13 mouse cellular contexts compared by ENCODE assay signal in the genomic region with DNA sequence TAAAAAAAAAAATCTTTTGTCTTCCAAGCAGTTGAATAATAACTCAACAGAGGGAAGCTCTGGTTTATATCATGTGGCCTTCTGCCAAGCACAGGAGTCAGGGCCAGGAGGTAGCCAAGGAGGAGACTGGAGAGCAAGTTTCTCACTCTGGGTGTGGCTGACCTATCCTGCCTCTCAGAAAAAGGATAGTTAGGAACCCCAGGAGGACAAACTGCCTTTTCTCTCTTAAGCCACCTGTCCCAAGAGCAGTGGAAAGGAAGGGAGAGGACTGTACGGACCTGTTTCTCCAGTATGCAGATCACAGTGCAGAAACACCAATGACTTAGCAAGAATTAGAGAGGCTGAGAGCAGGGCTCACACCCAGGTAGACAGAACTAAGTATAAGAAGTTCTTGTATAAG. TPM values are rescaled to one million over a fixed set of nuclear protein-coding genes. Genes with fewer than 3 reads are reported as not detected.
DNase-seq lines count a peak whose midpoint lies in the region; ATAC-seq and TF ChIP-seq lines count a peak whose summit lies in the region.
"Had no signal": no experiment of that assay in that cellular context is flagged by ENCODE, and none has a peak within 500 bp of the region (broad histone marks: within the 10 kb centered on the region; RNA-seq: fewer than 3 reads in every experiment).

No protein-coding gene starts in this region.

- peak overlapping the region; percentile 81 for H3K27ac ChIP-seq in ES-E14 (ENCODE audit: insufficient read depth, low read depth, low read length, poor library complexity, severe bottlenecking)
- peak overlapping the region; percentile 23 for H3K27ac ChIP-seq in intestine, embryonic 15.5 days
- H3K27ac ChIP-seq: embryonic facial prominence, embryonic 12.5 days; limb, embryonic 12.5 days; midbrain, embryonic 13.5 days had no signal

- no peaks in the 10 kb centered on the region for H3K27me3 ChIP-seq in intestine, embryonic 15.5 days (replicated peaks)
- H3K27me3 ChIP-seq: embryonic facial prominence, embryonic 12.5 days; limb, embryonic 12.5 days; midbrain, embryonic 13.5 days; Patski had no signal

- DNase-seq in adrenal gland, adult (ENCODE audit: inconsistent age in 2 of 2, low spot score in 1 of 2) = peak; percentile 73 to 92
- DNase-seq in adrenal gland, postnatal 4 days (ENCODE audit: low spot score in 2 of 2) = no peak
- no peak for DNase-seq in ES-E14 (ENCODE audit: low read depth, low spot score)
- DNase-seq in kidney, postnatal 4 days = peak; percentile 37 to 50
- DNase-seq in ovary, postnatal 14 days (ENCODE audit: low spot score) = no peak
- DNase-seq in thymus, adult 18-20 months = no peak
- no peak for DNase-seq in layer of hippocampus, postnatal 14 days (ENCODE audit: low spot score in 2 of 2)

- no peaks in the 10 kb centered on the region for H3K9me3 ChIP-seq in ES-E14 (ENCODE audit: control insufficient read depth, insufficient read depth, low read depth, low read length)
- no peaks in the 10 kb centered on the region for H3K9me3 ChIP-seq in intestine, embryonic 15.5 days
- H3K9me3 ChIP-seq: embryonic facial prominence, embryonic 12.5 days; limb, embryonic 12.5 days; midbrain, embryonic 13.5 days had no signal

- WGBS in intestine, embryonic 15.5 days = 28% methylated on average over 1 of the region's 1 CpGs

- peaks cover 4% of the 10 kb centered on the region; the same call in 1 of the 2 replicates for H3K36me3 ChIP-seq in ES-E14 (ENCODE audit: control insufficient read depth, insufficient read depth, low read length, poor library complexity, severe bottlenecking)
- H3K36me3 ChIP-seq in intestine, embryonic 15.5 days = 0 out of 2 replicates have a peak, but pooled peaks cover 2% of the 10 kb centered on the region

- H3K9ac ChIP-seq in ES-E14 (ENCODE audit: insufficient read depth, low read depth, low read length, poor library complexity, severe bottlenecking) = no peak overlapping the region
- no peak overlapping the region for H3K9ac ChIP-seq in intestine, embryonic 15.5 days
- H3K9ac ChIP-seq: embryonic facial prominence, embryonic 12.5 days; limb, embryonic 12.5 days; midbrain, embryonic 13.5 days had no signal

- peak; percentile 90 for ATAC-seq in intestine, embryonic 15.5 days
- ATAC-seq: inflammation-experienced regulatory T-cells, adult 6 months; midbrain, embryonic 13.5 days had no signal

- H3K4me2 ChIP-seq in intestine, embryonic 15.5 days (replicated peaks) = no peak overlapping the region
- H3K4me2 ChIP-seq: embryonic facial prominence, embryonic 12.5 days; limb, embryonic 12.5 days; midbrain, embryonic 13.5 days had no signal

- H3K4me1 ChIP-seq in ES-E14 (ENCODE audit: control insufficient read depth in 2 of 2, insufficient read depth in 2 of 2, low read length in 2 of 2, poor library complexity in 1 of 2) = peaks cover 7 to 42% of the 10 kb centered on the region in 2 experiments
- peaks cover 16% of the 10 kb centered on the region; the same call in 1 of the 2 replicates for H3K4me1 ChIP-seq in intestine, embryonic 15.5 days (replicated peaks)

- in situ Hi-C loops in ES-E14 (cut with MboI; ENCODE audit: low sequenced_read_pairs in 2 of 2, unreplicated experiment in 2 of 2) = no loop called here

- no peak overlapping the region for H3K4me3 ChIP-seq in ES-E14 (ENCODE audit: insufficient read depth in 1 of 2, low read depth in 1 of 2, low read length in 2 of 2, poor library complexity in 1 of 2, severe bottlenecking in 1 of 2)
- no peak overlapping the region for H3K4me3 ChIP-seq in intestine, embryonic 15.5 days (replicated peaks)
- H3K4me3 ChIP-seq: embryonic facial prominence, embryonic 12.5 days; limb, embryonic 12.5 days; midbrain, embryonic 13.5 days had no signal

TF ChIP-seq in ES-E14, 5 proteins besides CTCF, POLR2A, EP300 and RAD21:
- TF ChIP-seq HCFC1 (IDR thresholded peaks at IDR 0.05; ENCODE audit: borderline replicate concordance, insufficient read depth, low read length) (no peak), CHD2 (IDR thresholded peaks at IDR 0.05; ENCODE audit: low read depth, low read length) (no peak), ZNF384 (IDR thresholded peaks at IDR 0.05; ENCODE audit: low read depth, low read length) (no peak), MAFK (IDR thresholded peaks at IDR 0.05; ENCODE audit: insufficient read depth, low read depth, low read length) (peak; percentile 91), ZC3H11A (IDR thresholded peaks at IDR 0.05; ENCODE audit: borderline replicate concordance, low read depth, low read length) (no peak)
TF ChIP-seq in ES-E14: peak in this region for 1.

RNA-seq across cellular contexts. Expression of a gene that starts 57.3 kb away (rescaled TPM):
- 100 to 1,000 TPM; 231 to 252 TPM for total RNA-seq in adrenal gland, postnatal 4 days (2021)
- total RNA-seq in ES-E14 (2012; rRNA removed) = 11.8 and 13.0 TPM in 2 replicates
- 41.2 and 42.0 TPM in 2 replicates for polyA plus RNA-seq in intestine, embryonic 15.5 days (2015; fragmentation: Nextera tagmentation; extraction: Ambion mirVana)
- 100 to 1,000 TPM; 170 to 178 TPM for total RNA-seq in layer of hippocampus, postnatal 14 days (2021)

Comparison
In these comparisons a context has a peak if more than half of its experiments do, and no peak if none do; other contexts are left out.
1. DNase-seq: peak in adrenal gland, adult (2 of 2) and kidney, postnatal 4 days (2 of 2); none in adrenal gland, postnatal 4 days (0 of 2), ES-E14 (single experiment), ovary, postnatal 14 days (single experiment), thymus, adult 18-20 months (0 of 2) and layer of hippocampus, postnatal 14 days (0 of 2).
2. RNA of a gene that starts 57.3 kb away (total RNA-seq): 231 to 252 TPM in adrenal gland, postnatal 4 days and 170 to 178 TPM in layer of hippocampus, postnatal 14 days; 11.8 to 13.0 TPM in ES-E14; every median in the first group is over 10 times any median in the second.